Mouse (Mus musculus) kidney, adult 2 months (tissue): ENCODE measurements around the gene Plekhm1.

Experiments used
- CTCF ChIP-seq: fragments of 200-500 bp; conservative IDR thresholded peaks from 2 replicates; pipeline ENCODE4 v1.5.1; 2011; ENCODE audit warnings: low read depth, mild to moderate bottlenecking, control low read depth, low read length, moderate library complexity, mixed read lengths; ENCODE audit not compliant: insufficient read depth, insufficient read length
- POLR2A ChIP-seq: fragments of 200-500 bp; IDR thresholded peaks from one replicate; pipeline ENCODE4 v1.6.1; 2011; ENCODE audit warnings: low read depth, low read length, control low read depth

- no peak for TF ChIP-seq POLR2A
- peak; percentile 91 for TF ChIP-seq CTCF
Observed at GRCm38 (mm10) chr11:103332186-103332889, 80.1 kb downstream of the Plekhm1 start.
